18 mouse cellular contexts compared by ENCODE assay signal in genomic region chr1:34831381-34831780, GRCm38 (mm10). TPM values are rescaled to one million over a fixed set of nuclear protein-coding genes. Genes with fewer than 3 reads are reported as not detected.
DNase-seq lines count a peak whose midpoint lies in the region; TF ChIP-seq lines count a peak whose summit lies in the region.
"Had no signal": no experiment of that assay in that cellular context is flagged by ENCODE, and none has a peak within 500 bp of the region (broad histone marks: within the 10 kb centered on the region; RNA-seq: fewer than 3 reads in every experiment).

No protein-coding gene starts in this region.

- intact Hi-C loops in gastrocnemius, adult 2 months (cut with DNase I), result no loop called here

- no peak for DNase-seq in gastrocnemius, adult 2 months
- DNase-seq in gastrocnemius, postnatal 10 days, result no peak
- DNase-seq in spleen, adult 2 months (ENCODE audit: low read depth in 1 of 2, low spot score in 2 of 2), result no peak
- no peak for DNase-seq in spleen, postnatal 4 days (ENCODE audit: low spot score in 2 of 2)
- peak; percentile 79 for DNase-seq in naive thymus-derived CD4-positive, alpha-beta T cell, adult 2 months (ENCODE audit: low read depth)
- no peak for DNase-seq in left cerebral cortex, adult 11 months (ENCODE audit: low spot score)
- DNase-seq in retina, postnatal 1 day, result no peak
- DNase-seq: adrenal gland, postnatal 10 days; B cell, adult 2 months; cerebellum, adult 11-12 months; cerebellum, adult 9-10 months; gastrocnemius, postnatal 25 days; heart, postnatal 10 days; heart, postnatal 4 days had no signal

- H3K4me1 ChIP-seq in spleen, adult 2 months (ENCODE audit: control insufficient read depth, insufficient read depth, insufficient read length), result peaks cover 22% of the 10 kb centered on the region; the same call in 1 of the 2 replicates
- H3K4me1 ChIP-seq in bone marrow macrophage, adult 2 months (ENCODE audit: control insufficient read depth, insufficient read depth, low read length), result peaks cover 84% of the 10 kb centered on the region

- 35% methylated on average over 1 of the region's 1 CpGs for WGBS in spleen, adult 2 months

- no peak for TF ChIP-seq POLR2A in spleen, adult 2 months (IDR thresholded peaks at IDR 0.05; ENCODE audit: low read depth, low read length)
- TF ChIP-seq POLR2A in bone marrow macrophage, adult 2 months (IDR thresholded peaks at IDR 0.05; ENCODE audit: borderline replicate concordance, low read depth, low read length), result no peak

- TF ChIP-seq CTCF in gastrocnemius, adult 2 months (IDR thresholded peaks at IDR 0.05), result no peak
- no peak for TF ChIP-seq CTCF in spleen, adult 2 months (IDR thresholded peaks at IDR 0.05; ENCODE audit: extremely low read depth, insufficient read depth, insufficient read length, insufficient replicate concordance)
- TF ChIP-seq CTCF in bone marrow macrophage, adult 2 months (IDR thresholded peaks at IDR 0.05; ENCODE audit: low read depth, low read length), result no peak

- no peak overlapping the region for H3K4me3 ChIP-seq in gastrocnemius, adult 2 months
- H3K4me3 ChIP-seq in spleen, adult 2 months (ENCODE audit: extremely low read depth, insufficient read depth, insufficient read length), result no peak overlapping the region
- H3K4me3 ChIP-seq in bone marrow macrophage, adult 2 months (ENCODE audit: insufficient read depth, low read length), result no peak overlapping the region
- H3K4me3 ChIP-seq: embryonic facial prominence, embryonic 12.5 days; hindbrain, embryonic 13.5 days had no signal

- H3K27ac ChIP-seq in gastrocnemius, adult 2 months, result peak overlapping the region; percentile 62
- 0 out of 2 replicates have a peak overlapping the region, but pooled peaks have one; percentile 4 for H3K27ac ChIP-seq in spleen, adult 2 months (ENCODE audit: insufficient read depth, low read length)
- H3K27ac ChIP-seq in bone marrow macrophage, adult 2 months (ENCODE audit: insufficient read depth, low read depth, low read length), result peak overlapping the region; percentile 27; the same call in 1 of the 2 replicates
- H3K27ac ChIP-seq: embryonic facial prominence, embryonic 12.5 days; hindbrain, embryonic 13.5 days; hindbrain, postnatal 0 days had no signal

- no peaks in the 10 kb centered on the region for H3K27me3 ChIP-seq in spleen, adult 2 months (ENCODE audit: control insufficient read depth, insufficient read depth, low read length)
- H3K27me3 ChIP-seq: embryonic facial prominence, embryonic 12.5 days; hindbrain, embryonic 13.5 days had no signal

- H3K36me3 ChIP-seq in spleen, adult 2 months (ENCODE audit: control insufficient read depth, insufficient read depth, low read length), result peaks cover 14% of the 10 kb centered on the region

RNA-seq across cellular contexts. Expression of gene Fam168b, which starts 11.5 kb away (rescaled TPM):
- total RNA-seq in gastrocnemius, adult 2 months (2021), result 10 to 100 TPM; 28.6 to 35.0 TPM
- 10 to 100 TPM; 54.3 to 63.7 TPM for total RNA-seq in gastrocnemius, postnatal 10 days (2021)
- polyA plus RNA-seq in spleen, adult 2 months (2012; rRNA removed), result 351 and 558 TPM in 2 replicates
- 100 and 135 TPM in 2 replicates for polyA plus RNA-seq in bone marrow macrophage, adult 2 months (2012; ENCODE audit: insufficient read depth, insufficient read length, missing spikeins)

RNA-seq across cellular contexts. Expression of gene Plekhb2, which starts 18.4 kb away (rescaled TPM):
- 10 to 100 TPM; 53.4 to 58.3 TPM for total RNA-seq in gastrocnemius, adult 2 months (2021)
- total RNA-seq in gastrocnemius, postnatal 10 days (2021), result 10 to 100 TPM; 16.5 to 17.1 TPM
- polyA plus RNA-seq in spleen, adult 2 months (2012; rRNA removed), result 25.0 and 27.1 TPM in 2 replicates
- polyA plus RNA-seq in bone marrow macrophage, adult 2 months (2012; ENCODE audit: insufficient read depth, insufficient read length, missing spikeins), result 217 and 227 TPM in 2 replicates

Comparison
In these comparisons a context has a peak if more than half of its experiments do, and no peak if none do; other contexts are left out.
1. H3K27ac ChIP-seq: peak in every context shown above with its lines; median percentile 62 in gastrocnemius, adult 2 months; 27 in bone marrow macrophage, adult 2 months; 4 in spleen, adult 2 months.